Mouse (Mus musculus): ENCODE results near the gene Nat14.
A peak's percentile ranks its signal among the peaks of the same experiment; 100 is the strongest.

The Nat14 gene

GRCm38 (mm10) chr7:4920496-4920895 lies 1.3 kb upstream of the Nat14 start:
- ATAC-seq (ENCODE audit: low TSS enrichment): no peak

GRCm38 (mm10) chr7:4920976-4921823 lies 628 bp upstream of the Nat14 start:
- ATAC-seq (ENCODE audit: low TSS enrichment): no peak

GRCm38 (mm10) chr7:4922508-4922907 lies 680 bp downstream of the Nat14 start:
- peak; percentile 68 for ATAC-seq (ENCODE audit: low TSS enrichment)

GRCm38 (mm10) chr7:4922931-4923565 lies 1.2 kb downstream of the Nat14 start:
- 0 out of 2 replicates have a peak, but pooled peaks have one; percentile 10 for ATAC-seq (ENCODE audit: low TSS enrichment)

GRCm38 (mm10) chr7:4923586-4924364 lies 1.9 kb downstream of the Nat14 start:
- ATAC-seq (ENCODE audit: low TSS enrichment): peak; percentile 41

- no peak for ATAC-seq (ENCODE audit: low TSS enrichment)
Measured at GRCm38 (mm10) chr7:4924483-4924882, 2.7 kb downstream of the Nat14 start.

- no peak; the same call in 1 of the 2 replicates for ATAC-seq (ENCODE audit: low TSS enrichment)
Measured at GRCm38 (mm10) chr7:4924891-4925301, 3.1 kb downstream of the Nat14 start.

GRCm38 (mm10) chr7:4925441-4926381 lies 3.9 kb downstream of the Nat14 start, which contains the start of gene Ssc5d:
TSS of gene Ssc5d (plus strand) at chr7:4925785.
- ATAC-seq (ENCODE audit: low TSS enrichment): no peak

GRCm38 (mm10) chr7:4926849-4927248 lies 5.0 kb downstream of the Nat14 start:
- ATAC-seq (ENCODE audit: low TSS enrichment): no peak

- ATAC-seq (ENCODE audit: low TSS enrichment): no peak
Measured at GRCm38 (mm10) chr7:4927711-4928110, 5.9 kb downstream of the Nat14 start.

GRCm38 (mm10) chr7:4928323-4928722 lies 6.5 kb downstream of the Nat14 start:
- ATAC-seq (ENCODE audit: low TSS enrichment): no peak

GRCm38 (mm10) chr7:4933103-4933502 lies 11.3 kb downstream of the Nat14 start:
- no peak for ATAC-seq (ENCODE audit: low TSS enrichment)

GRCm38 (mm10) chr7:4934160-4934914 lies 12.5 kb downstream of the Nat14 start:
- no peak for ATAC-seq (ENCODE audit: low TSS enrichment)

GRCm38 (mm10) chr7:4936832-4937231 lies 15.0 kb downstream of the Nat14 start:
- no peak for ATAC-seq (ENCODE audit: low TSS enrichment)

- no peak for ATAC-seq (ENCODE audit: low TSS enrichment)
Measured at GRCm38 (mm10) chr7:4937392-4937791, 15.6 kb downstream of the Nat14 start.

- ATAC-seq (ENCODE audit: low TSS enrichment): no peak
Measured at GRCm38 (mm10) chr7:4938456-4938855, 16.6 kb downstream of the Nat14 start.

GRCm38 (mm10) chr7:4940068-4940479 lies 18.2 kb downstream of the Nat14 start:
- peak; percentile 72; the same call in 1 of the 2 replicates for ATAC-seq (ENCODE audit: low TSS enrichment)

- no peak for ATAC-seq (ENCODE audit: low TSS enrichment)
Measured at GRCm38 (mm10) chr7:4942673-4943072, 20.8 kb downstream of the Nat14 start.

GRCm38 (mm10) chr7:4943223-4943815 lies 21.5 kb downstream of the Nat14 start:
- peak; percentile 92 for ATAC-seq (ENCODE audit: low TSS enrichment)

GRCm38 (mm10) chr7:4947855-4948254 lies 26.0 kb downstream of the Nat14 start:
- ATAC-seq (ENCODE audit: low TSS enrichment): 0 out of 2 replicates have a peak, but pooled peaks have one; percentile 5
